Mouse (Mus musculus): ENCODE data around the gene 1600002K03Rik. TPM values are rescaled to one million over a fixed set of nuclear protein-coding genes. Genes with fewer than 3 reads are reported as not detected.

Gene 1600002K03Rik
- polyA plus RNA-seq, 1 experiment from 2014 or later = 8.3 TPM

GRCm38 (mm10) chr10:80180288-80180687 lies 7.5 kb downstream of the 1600002K03Rik start:
- H3K9me3 ChIP-seq (ENCODE audit: low read depth, low read length) = no peaks in the 10 kb centered on the region
- no peak overlapping the region for H3K27ac ChIP-seq (ENCODE audit: low read depth)
- H3K4me3 ChIP-seq (ENCODE audit: low read depth, low read length) = peak overlapping the region; percentile 75
- DNase-seq (no peak), ATAC-seq (ENCODE audit: insufficient read depth) (no peak)
- H3K4me1 ChIP-seq (ENCODE audit: insufficient read depth) = no peaks in the 10 kb centered on the region; the same call in none of the 2 replicates
- no peak for TF ChIP-seq CTCF (IDR thresholded peaks at IDR 0.05; ENCODE audit: low read depth)
- peak overlapping the region; percentile 93 for H3K9ac ChIP-seq
- H3K4me2 ChIP-seq = peak overlapping the region; percentile 77
- H3K36me3 ChIP-seq (ENCODE audit: insufficient read depth) = 0 out of 2 replicates have a peak, but pooled peaks cover 2% of the 10 kb centered on the region
- WGBS = 26% methylated on average over 6 of the region's 6 CpGs
- no peaks in the 10 kb centered on the region for H3K27me3 ChIP-seq (ENCODE audit: insufficient read depth, low read length)

- TF ChIP-seq CTCF (IDR thresholded peaks at IDR 0.05; ENCODE audit: low read depth) = no peak
- DNase-seq (no peak), ATAC-seq (ENCODE audit: insufficient read depth) (no peak)
- Histone ChIP-seq H3K27me3 (ENCODE audit: insufficient read depth, low read length) (no peaks in the 10 kb centered on the region), H3K9ac (peak overlapping the region; percentile 93), H3K36me3 (ENCODE audit: insufficient read depth) (0 out of 2 replicates have a peak, but pooled peaks cover 2% of the 10 kb centered on the region), H3K4me3 (ENCODE audit: low read depth, low read length) (peak overlapping the region; percentile 75), H3K9me3 (ENCODE audit: low read depth, low read length) (no peaks in the 10 kb centered on the region), H3K4me2 (peak overlapping the region; percentile 77), H3K4me1 (ENCODE audit: insufficient read depth) (no peaks in the 10 kb centered on the region; the same call in none of the 2 replicates), H3K27ac (ENCODE audit: low read depth) (no peak overlapping the region)
- 26% methylated on average over 5 of the region's 5 CpGs for WGBS
These were observed 8.1 kb downstream of the 1600002K03Rik start for GRCm38 (mm10) chr10:80180823-80181222.

DNA sequence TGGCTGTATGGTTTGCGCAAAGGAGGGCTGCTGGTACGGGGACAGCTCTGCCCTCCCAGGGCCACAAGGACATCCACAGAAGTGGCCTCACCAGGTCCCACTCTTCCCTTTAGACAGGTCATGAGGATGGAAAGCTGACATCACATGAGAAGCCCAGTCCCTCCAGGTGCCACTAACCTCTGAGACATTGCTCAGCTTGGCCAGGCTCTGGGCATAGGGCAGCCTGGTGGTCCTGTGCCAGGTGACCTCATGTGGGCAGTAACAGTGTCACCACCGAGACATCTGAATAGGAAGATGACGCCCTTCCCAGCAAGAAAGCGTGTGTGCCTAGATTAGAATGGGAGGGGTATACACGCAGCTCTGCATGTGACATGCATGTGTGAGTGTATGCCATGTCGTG lies 9.8 kb downstream of the 1600002K03Rik start:
- Histone ChIP-seq H3K4me1 (ENCODE audit: insufficient read depth) (no peaks in the 10 kb centered on the region; the same call in none of the 2 replicates), H3K9me3 (ENCODE audit: low read depth, low read length) (no peaks in the 10 kb centered on the region), H3K4me2 (no peak overlapping the region), H3K27ac (ENCODE audit: low read depth) (no peak overlapping the region), H3K9ac (no peak overlapping the region), H3K36me3 (ENCODE audit: insufficient read depth) (peaks cover 12% of the 10 kb centered on the region), H3K27me3 (ENCODE audit: insufficient read depth, low read length) (no peaks in the 10 kb centered on the region), H3K4me3 (ENCODE audit: low read depth, low read length) (no peak overlapping the region)
- DNase-seq = no peak
- ATAC-seq (ENCODE audit: insufficient read depth) = no peak
- WGBS = 97% methylated on average over 7 of the region's 7 CpGs
- no peak for TF ChIP-seq CTCF (IDR thresholded peaks at IDR 0.05; ENCODE audit: low read depth)

DNA sequence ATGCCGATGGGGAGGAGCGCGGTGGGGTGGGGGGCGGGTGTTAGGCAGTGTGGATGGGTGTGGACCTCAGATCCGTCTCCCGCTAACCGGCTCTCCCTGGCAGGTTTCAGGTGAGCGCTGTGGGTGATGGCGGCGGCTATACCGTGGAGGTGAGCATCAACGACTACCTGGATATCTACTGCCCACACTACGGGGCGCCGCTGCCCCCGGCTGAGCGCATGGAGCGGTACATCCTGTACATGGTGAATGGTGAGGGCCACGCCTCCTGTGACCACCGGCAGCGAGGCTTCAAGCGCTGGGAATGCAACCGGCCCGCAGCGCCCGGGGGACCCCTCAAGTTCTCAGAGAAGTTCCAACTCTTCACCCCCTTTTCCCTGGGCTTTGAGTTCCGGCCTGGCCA lies 13.9 kb downstream of the 1600002K03Rik start:
- H3K36me3 ChIP-seq (ENCODE audit: insufficient read depth) = peaks cover 28% of the 10 kb centered on the region
- H3K27me3 ChIP-seq (ENCODE audit: insufficient read depth, low read length) = peaks cover 31% of the 10 kb centered on the region
- 62% methylated on average over 27 of the region's 27 CpGs for WGBS
- DNase-seq = no peak
- TF ChIP-seq CTCF (IDR thresholded peaks at IDR 0.05; ENCODE audit: low read depth) = no peak
- H3K4me2 ChIP-seq = no peak overlapping the region
- H3K27ac ChIP-seq (ENCODE audit: low read depth) = no peak overlapping the region
- H3K4me1 ChIP-seq (ENCODE audit: insufficient read depth) = no peaks in the 10 kb centered on the region
- no peak overlapping the region for H3K9ac ChIP-seq
- H3K4me3 ChIP-seq (ENCODE audit: low read depth, low read length) = no peak overlapping the region
- no peak for ATAC-seq (ENCODE audit: insufficient read depth)
- H3K9me3 ChIP-seq (ENCODE audit: low read depth, low read length) = no peaks in the 10 kb centered on the region

DNA sequence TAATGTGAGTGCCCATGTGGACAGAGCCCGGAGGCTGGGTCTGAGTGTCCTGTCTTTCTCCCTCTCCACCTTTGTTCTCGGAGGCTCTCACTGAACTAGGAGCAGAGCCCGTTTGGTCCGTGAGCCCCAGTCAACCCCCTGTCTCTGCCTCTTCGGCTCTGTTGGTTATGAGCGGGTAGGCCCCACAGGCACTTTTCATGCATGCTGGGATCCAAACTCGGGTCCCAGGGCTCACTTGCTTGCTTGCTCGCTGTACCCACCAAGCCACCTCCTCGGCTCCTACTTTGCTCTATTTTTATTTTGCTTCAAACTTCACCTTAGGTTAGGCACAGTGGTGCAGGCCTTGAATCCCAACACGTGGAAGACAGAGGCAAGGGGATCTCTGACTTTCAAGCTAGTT lies 15.0 kb downstream of the 1600002K03Rik start:
- ATAC-seq (ENCODE audit: insufficient read depth) (no peak), DNase-seq (no peak)
- WGBS = 89% methylated on average over 10 of the region's 10 CpGs
- no peaks in the 10 kb centered on the region for H3K9me3 ChIP-seq (ENCODE audit: low read depth, low read length)
- no peak overlapping the region for H3K4me3 ChIP-seq (ENCODE audit: low read depth, low read length)
- H3K9ac ChIP-seq = no peak overlapping the region
- peaks cover 31% of the 10 kb centered on the region for H3K27me3 ChIP-seq (ENCODE audit: insufficient read depth, low read length)
- no peak for TF ChIP-seq CTCF (IDR thresholded peaks at IDR 0.05; ENCODE audit: low read depth)
- no peak overlapping the region for H3K27ac ChIP-seq (ENCODE audit: low read depth)
- H3K36me3 ChIP-seq (ENCODE audit: insufficient read depth) = peaks cover 26% of the 10 kb centered on the region
- no peaks in the 10 kb centered on the region for H3K4me1 ChIP-seq (ENCODE audit: insufficient read depth)
- no peak overlapping the region for H3K4me2 ChIP-seq

DNA sequence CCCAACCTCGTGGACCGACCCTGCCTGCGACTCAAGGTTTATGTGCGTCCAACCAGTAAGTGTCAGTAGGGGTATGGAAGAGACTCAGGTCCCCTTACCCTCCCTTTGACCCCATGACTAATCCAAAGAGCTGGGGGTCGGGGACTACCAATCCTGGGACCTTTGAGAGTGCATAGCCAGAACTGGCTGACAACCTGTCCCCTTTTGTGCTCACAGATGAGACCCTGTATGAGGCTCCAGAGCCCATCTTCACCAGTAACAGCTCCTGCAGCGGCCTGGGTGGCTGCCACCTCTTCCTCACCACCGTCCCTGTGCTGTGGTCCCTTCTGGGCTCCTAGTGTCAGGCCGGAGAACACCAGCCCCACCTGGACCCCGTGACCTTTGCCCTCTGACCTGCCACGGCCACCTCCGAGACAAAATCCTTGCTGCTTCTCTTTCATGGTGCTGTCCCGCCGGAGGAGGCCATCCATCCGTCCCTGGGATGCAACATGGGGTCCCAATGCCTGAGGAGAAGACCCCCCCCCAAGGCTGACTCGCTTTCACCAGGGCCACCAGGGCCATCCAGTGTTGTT lies 15.8 kb downstream of the 1600002K03Rik start:
- DNase-seq (no peak), ATAC-seq (ENCODE audit: insufficient read depth) (no peak)
- H3K27ac ChIP-seq (ENCODE audit: low read depth) = no peak overlapping the region
- 78% methylated on average over 15 of the region's 15 CpGs for WGBS
- H3K27me3 ChIP-seq (ENCODE audit: insufficient read depth, low read length) = peaks cover 31% of the 10 kb centered on the region
- no peaks in the 10 kb centered on the region for H3K4me1 ChIP-seq (ENCODE audit: insufficient read depth)
- TF ChIP-seq CTCF (IDR thresholded peaks at IDR 0.05; ENCODE audit: low read depth) = no peak
- H3K36me3 ChIP-seq (ENCODE audit: insufficient read depth) = peaks cover 26% of the 10 kb centered on the region
- H3K4me2 ChIP-seq = no peak overlapping the region
- H3K9ac ChIP-seq = no peak overlapping the region
- no peak overlapping the region for H3K4me3 ChIP-seq (ENCODE audit: low read depth, low read length)
- no peaks in the 10 kb centered on the region for H3K9me3 ChIP-seq (ENCODE audit: low read depth, low read length)

GRCm38 (mm10) chr10:80189999-80190398 lies 17.3 kb downstream of the 1600002K03Rik start:
- Histone ChIP-seq H3K27me3 (ENCODE audit: insufficient read depth, low read length) (peaks cover 31% of the 10 kb centered on the region), H3K9ac (peak overlapping the region; percentile 44; the same call in 1 of the 2 replicates), H3K4me2 (peak overlapping the region; percentile 71), H3K4me1 (ENCODE audit: insufficient read depth) (no peaks in the 10 kb centered on the region), H3K27ac (ENCODE audit: low read depth) (no peak overlapping the region), H3K36me3 (ENCODE audit: insufficient read depth) (peaks cover 26% of the 10 kb centered on the region), H3K9me3 (ENCODE audit: low read depth, low read length) (no peaks in the 10 kb centered on the region), H3K4me3 (ENCODE audit: low read depth, low read length) (peak overlapping the region; percentile 42)
- no peak for TF ChIP-seq CTCF (IDR thresholded peaks at IDR 0.05; ENCODE audit: low read depth)
- ATAC-seq (ENCODE audit: insufficient read depth) (no peak), DNase-seq (no peak)
- WGBS = 10% methylated on average over 21 of the region's 21 CpGs

Measured in lung, embryonic 14.5 days (tissue).